Mouse (Mus musculus) midbrain, embryonic 14.5 days (tissue): Measurements from ENCODE around the gene Abca4. TPM values are rescaled to one million over a fixed set of nuclear protein-coding genes. Genes with fewer than 3 reads are reported as not detected.
A peak's percentile ranks its signal among the peaks of the same experiment; 100 is the strongest.

Source experiments
- ATAC-seq: fragments of 200-750 bp; cut with Nextera tagmentation; 2 replicates; pipeline ENCODE4 v1.8.0; 2017; ENCODE audit warnings: moderate number of reproducible peaks, moderate library complexity; ENCODE audit not compliant: low FRiP score, low TSS enrichment
- DNase-seq: peaks from one replicate; pipeline ENCODE4 v3.0.0-alpha.2; 2015
- H3K27ac ChIP-seq: fragments of 300-500 bp; sonication (generic); replicated peaks from 2 replicates; pipeline ENCODE4 v1.5.1; 2014; ENCODE audit warnings: mild to moderate bottlenecking, low read depth, low read length, moderate library complexity
- H3K27me3 ChIP-seq: fragments of 300-500 bp; sonication (generic); 2 replicates; pipeline ENCODE4 v1.6.1; 2014; ENCODE audit warnings: low read length, control low read depth, mixed read lengths; ENCODE audit not compliant: control insufficient read depth, insufficient read depth
- H3K36me3 ChIP-seq: fragments of 300-500 bp; sonication (generic); 2 replicates; pipeline ENCODE4 v1.6.1; 2014; ENCODE audit warnings: low read length, control low read depth; ENCODE audit not compliant: control insufficient read depth, insufficient read depth
- H3K4me1 ChIP-seq: fragments of 300-500 bp; sonication (generic); 2 replicates; pipeline ENCODE4 v1.6.1; 2014; ENCODE audit warnings: mild to moderate bottlenecking, antibody characterized with exemption, low read length, control low read depth; ENCODE audit not compliant: control insufficient read depth, insufficient read depth
- H3K4me2 ChIP-seq: fragments of 300-500 bp; sonication (generic); 2 replicates; pipeline ENCODE4 v1.6.1; 2014; ENCODE audit warnings: mild to moderate bottlenecking, low read length, moderate library complexity
- H3K4me3 ChIP-seq: fragments of 300-500 bp; sonication (generic); replicated peaks from 2 replicates; pipeline ENCODE4 v1.5.1; 2014; ENCODE audit warnings: low read depth, low read length
- H3K9ac ChIP-seq: fragments of 300-500 bp; sonication (generic); replicated peaks from 2 replicates; pipeline ENCODE4 v1.6.1; 2014; ENCODE audit warnings: mild to moderate bottlenecking, low read length, moderate library complexity
- H3K9me3 ChIP-seq: fragments of 300-500 bp; sonication (generic); 2 replicates; pipeline ENCODE4 v1.6.1; 2016; ENCODE audit warnings: low read length, control low read depth, mixed read lengths; ENCODE audit not compliant: control insufficient read depth
- WGBS: fragments of 180-500 bp; shearing (Covaris S2); extraction: QIAGEN DNeasy Blood & Tissue Kit; methylation state at CpG from one replicate; pipeline ENCODE4 v1.1.7; 2014; 5-methylcytosine and 5-hydroxymethylcytosine counted together
- polyA plus RNA-seq: library from polyadenylated mRNA; unstranded; fragments of >200 nt; fragmentation: Nextera tagmentation; extraction: Ambion mirVana; gene quantifications from 2 replicates; pipeline ENCODE4 v1.2.1, GENCODE M21; 2014

Gene Abca4
- polyA plus RNA-seq, 1 experiment from 2014 or later: 1.6 TPM

DNA sequence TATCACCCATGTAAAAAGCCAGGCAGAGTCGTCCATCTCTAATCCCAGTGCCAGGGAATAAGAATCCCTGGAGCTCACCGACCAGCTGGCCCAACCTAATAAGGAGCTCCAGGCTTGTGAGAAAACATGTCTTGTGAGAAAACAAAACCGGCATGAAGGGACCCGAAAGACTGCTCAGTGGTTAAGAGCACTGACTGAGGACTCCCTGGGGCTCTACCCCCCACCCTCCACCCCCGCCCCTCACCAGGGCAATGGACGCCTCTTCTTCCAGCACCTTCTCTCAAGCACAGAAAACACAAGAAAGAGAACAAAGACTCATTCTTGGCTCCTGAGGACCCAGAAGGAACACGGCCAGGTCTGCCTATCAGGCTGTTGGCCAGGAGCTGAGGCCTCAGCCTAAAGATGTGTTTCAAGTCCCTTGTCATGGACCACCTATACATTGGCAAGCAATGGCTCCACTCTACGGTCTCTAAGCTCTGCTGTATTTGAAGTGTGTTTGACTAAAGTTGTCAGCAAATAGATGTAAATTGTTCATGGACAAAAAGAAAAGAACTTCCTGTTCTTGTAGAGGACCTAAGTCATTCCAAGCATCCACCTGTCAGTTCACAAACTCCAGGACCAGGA is 23.1 kb upstream of the Abca4 start:
- Histone ChIP-seq H3K27ac (no peak overlapping the region), H3K36me3 (no peaks in the 10 kb centered on the region), H3K4me1 (no peaks in the 10 kb centered on the region), H3K4me2 (no peak overlapping the region), H3K9ac (no peak overlapping the region), H3K4me3 (no peak overlapping the region), H3K9me3 (no peaks in the 10 kb centered on the region), H3K27me3 (no peaks in the 10 kb centered on the region)
- DNase-seq: peak; percentile 4
- 91% methylated on average over 8 of the region's 8 CpGs for WGBS
- ATAC-seq: no peak

DNA sequence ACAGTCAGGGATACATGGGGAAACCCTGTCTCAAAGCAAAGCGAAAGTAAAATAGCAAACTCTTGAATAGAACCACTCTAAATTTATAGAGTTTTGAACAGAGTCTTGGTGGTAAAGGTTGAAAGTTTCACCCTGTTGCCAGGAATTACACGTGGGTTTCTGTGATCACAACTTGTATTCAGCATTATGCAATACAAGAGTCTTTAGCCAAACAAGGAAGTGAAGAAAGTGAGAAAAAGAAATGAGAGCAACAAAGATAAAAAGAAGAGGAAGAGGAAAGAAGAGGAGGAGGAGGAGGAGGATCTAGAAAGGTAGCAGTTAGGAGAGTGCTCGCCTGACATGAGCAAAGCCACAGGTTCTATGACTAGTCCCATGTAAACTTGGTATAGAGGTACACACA is 21.9 kb upstream of the Abca4 start:
- Histone ChIP-seq H3K4me1 (no peaks in the 10 kb centered on the region), H3K9ac (no peak overlapping the region), H3K27ac (no peak overlapping the region), H3K36me3 (no peaks in the 10 kb centered on the region), H3K4me3 (no peak overlapping the region), H3K4me2 (no peak overlapping the region), H3K9me3 (no peaks in the 10 kb centered on the region), H3K27me3 (no peaks in the 10 kb centered on the region)
- ATAC-seq (no peak), DNase-seq (no peak)
- WGBS: 89% methylated on average over 3 of the region's 3 CpGs

DNA sequence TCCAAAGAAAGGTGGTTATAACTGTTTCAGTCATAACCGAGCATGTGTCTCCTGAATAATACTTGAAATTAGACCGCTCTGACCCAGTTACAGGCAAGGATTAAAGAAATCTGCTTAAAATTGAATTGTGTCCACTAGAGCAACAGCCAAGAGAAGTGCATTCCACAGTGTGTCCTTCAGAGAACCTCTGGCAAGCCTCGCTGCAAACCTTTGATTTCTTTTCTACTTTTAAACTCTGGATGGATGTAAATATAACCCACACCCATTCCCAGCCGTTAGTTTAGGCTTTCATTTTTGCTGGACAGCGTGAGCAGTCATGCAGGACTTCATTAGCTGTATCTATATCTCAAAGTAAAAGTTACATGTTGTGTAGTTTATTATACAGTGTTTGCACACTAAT is 17.6 kb upstream of the Abca4 start:
- H3K4me2 ChIP-seq: no peak overlapping the region
- H3K9ac ChIP-seq: no peak overlapping the region
- no peaks in the 10 kb centered on the region for H3K9me3 ChIP-seq
- H3K27ac ChIP-seq: no peak overlapping the region
- no peaks in the 10 kb centered on the region for H3K27me3 ChIP-seq
- ATAC-seq (no peak), DNase-seq (no peak)
- H3K4me3 ChIP-seq: no peak overlapping the region
- WGBS: 79% methylated on average over 5 of the region's 5 CpGs
- H3K4me1 ChIP-seq: no peaks in the 10 kb centered on the region
- H3K36me3 ChIP-seq: no peaks in the 10 kb centered on the region

GRCm38 (mm10) chr3:122027776-122028175 is 16.5 kb upstream of the Abca4 start:
- Histone ChIP-seq H3K4me2 (no peak overlapping the region), H3K27me3 (no peaks in the 10 kb centered on the region), H3K36me3 (no peaks in the 10 kb centered on the region), H3K9ac (no peak overlapping the region), H3K27ac (no peak overlapping the region), H3K4me3 (no peak overlapping the region), H3K9me3 (no peaks in the 10 kb centered on the region), H3K4me1 (no peaks in the 10 kb centered on the region)
- DNase-seq (no peak), ATAC-seq (no peak)
- 96% methylated on average over 8 of the region's 8 CpGs for WGBS

- H3K27ac ChIP-seq: no peak overlapping the region
- no peak for ATAC-seq
- no peaks in the 10 kb centered on the region for H3K4me1 ChIP-seq
- H3K9me3 ChIP-seq: 0 out of 2 replicates have a peak, but pooled peaks cover 3% of the 10 kb centered on the region
- H3K27me3 ChIP-seq: no peaks in the 10 kb centered on the region
- no peak for DNase-seq
- H3K4me2 ChIP-seq: no peak overlapping the region
- no peak overlapping the region for H3K9ac ChIP-seq
- 76% methylated on average over 9 of the region's 9 CpGs for WGBS
- no peak overlapping the region for H3K4me3 ChIP-seq
- H3K36me3 ChIP-seq: no peaks in the 10 kb centered on the region
These were observed 10.9 kb upstream of the Abca4 start for GRCm38 (mm10) chr3:122033248-122033837.

DNA sequence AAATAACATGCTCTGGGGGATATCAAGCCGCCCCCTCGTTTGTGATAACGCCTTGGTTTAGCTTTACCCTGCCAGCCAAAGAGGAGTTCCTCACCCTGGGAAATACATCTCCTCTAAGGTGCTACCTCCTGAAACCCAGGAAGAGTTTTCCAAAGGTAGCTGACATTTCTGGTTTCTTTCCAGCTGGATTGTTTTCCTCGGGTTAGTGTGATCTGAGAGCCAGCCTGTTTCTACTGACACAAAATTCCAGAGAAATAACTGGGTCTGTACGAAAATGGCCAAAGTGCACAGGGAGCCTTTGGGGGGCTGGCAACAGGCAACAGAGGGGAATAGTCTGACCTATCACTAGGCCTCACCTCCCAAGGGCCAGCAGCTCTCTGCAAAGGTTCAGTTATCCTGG is 10.0 kb upstream of the Abca4 start:
- no peak overlapping the region for H3K4me2 ChIP-seq
- no peaks in the 10 kb centered on the region for H3K36me3 ChIP-seq
- no peak overlapping the region for H3K9ac ChIP-seq
- H3K4me1 ChIP-seq: no peaks in the 10 kb centered on the region
- H3K4me3 ChIP-seq: no peak overlapping the region
- H3K27me3 ChIP-seq: peaks cover 3% of the 10 kb centered on the region; the same call in 1 of the 2 replicates
- H3K27ac ChIP-seq: no peak overlapping the region
- DNase-seq (no peak), ATAC-seq (no peak)
- 0 out of 2 replicates have a peak, but pooled peaks cover 3% of the 10 kb centered on the region for H3K9me3 ChIP-seq
- 88% methylated on average over 5 of the region's 5 CpGs for WGBS

DNA sequence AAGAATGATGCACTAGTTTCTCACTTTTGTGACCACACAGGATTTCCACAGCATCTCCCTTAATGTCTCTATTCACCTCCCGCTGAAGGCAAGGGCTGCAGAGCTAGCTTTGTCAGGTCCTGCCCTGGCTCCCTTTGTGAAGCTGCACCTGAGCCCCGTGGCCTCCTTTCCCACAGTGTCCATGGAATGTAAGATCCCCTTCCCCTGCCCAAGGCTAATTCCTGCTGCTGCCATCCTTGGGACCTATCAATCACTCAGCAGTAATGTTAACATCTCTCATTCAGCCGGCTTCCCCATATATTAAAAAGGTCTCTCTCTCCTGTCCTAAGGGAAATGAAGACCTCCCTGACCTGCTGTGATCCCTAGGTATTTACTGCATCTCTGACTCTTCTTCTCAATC is 9.2 kb upstream of the Abca4 start:
- no peaks in the 10 kb centered on the region for H3K4me1 ChIP-seq
- ATAC-seq: no peak
- 0 out of 2 replicates have a peak, but pooled peaks cover 3% of the 10 kb centered on the region for H3K9me3 ChIP-seq
- H3K36me3 ChIP-seq: no peaks in the 10 kb centered on the region
- DNase-seq: no peak
- H3K9ac ChIP-seq: no peak overlapping the region
- H3K4me2 ChIP-seq: no peak overlapping the region
- WGBS: 36% methylated on average over 3 of the region's 3 CpGs
- peaks cover 4% of the 10 kb centered on the region; the same call in 1 of the 2 replicates for H3K27me3 ChIP-seq
- H3K27ac ChIP-seq: no peak overlapping the region
- no peak overlapping the region for H3K4me3 ChIP-seq

GRCm38 (mm10) chr3:122040522-122040921 is 3.7 kb upstream of the Abca4 start:
- Histone ChIP-seq H3K4me2 (no peak overlapping the region), H3K9ac (no peak overlapping the region), H3K4me1 (peaks cover 22% of the 10 kb centered on the region), H3K9me3 (0 out of 2 replicates have a peak, but pooled peaks cover 3% of the 10 kb centered on the region), H3K36me3 (no peaks in the 10 kb centered on the region), H3K27ac (no peak overlapping the region), H3K27me3 (peaks cover 40% of the 10 kb centered on the region), H3K4me3 (no peak overlapping the region)
- DNase-seq (no peak), ATAC-seq (no peak)
- 76% methylated on average over 6 of the region's 6 CpGs for WGBS

DNA sequence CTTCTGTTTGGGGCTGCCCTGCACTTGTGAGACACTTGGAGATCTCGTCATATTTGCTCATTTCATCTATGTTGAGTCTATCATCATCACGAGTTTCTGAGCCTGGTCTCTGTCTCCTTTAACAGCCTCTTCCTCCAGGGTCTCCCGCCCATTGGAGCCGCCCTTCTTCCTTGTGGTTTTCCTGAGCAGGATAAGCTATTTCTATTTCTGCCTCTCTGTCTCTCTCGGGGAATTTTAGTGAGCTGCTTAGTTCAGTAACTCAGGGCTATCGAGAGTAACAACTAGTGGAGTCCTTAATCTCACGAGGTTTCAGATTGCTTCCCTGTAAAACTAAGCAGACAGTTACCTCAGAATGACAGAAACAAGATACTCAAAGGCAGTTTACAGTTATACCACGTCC is 1.1 kb upstream of the Abca4 start:
- H3K9me3 ChIP-seq: no peaks in the 10 kb centered on the region
- 20% methylated on average over 8 of the region's 8 CpGs for WGBS
- no peaks in the 10 kb centered on the region for H3K36me3 ChIP-seq
- peaks cover 36% of the 10 kb centered on the region for H3K4me1 ChIP-seq
- ATAC-seq (no peak), DNase-seq (peak; percentile 15)
- H3K4me3 ChIP-seq: no peak overlapping the region
- no peak overlapping the region for H3K27ac ChIP-seq
- H3K9ac ChIP-seq: no peak overlapping the region
- peaks cover 57% of the 10 kb centered on the region for H3K27me3 ChIP-seq
- H3K4me2 ChIP-seq: peak overlapping the region; percentile 46; the same call in 1 of the 2 replicates
